Mouse (Mus musculus): Measurements from ENCODE around the gene Hspa2. TPM values are rescaled to one million over a fixed set of nuclear protein-coding genes. Genes with fewer than 3 reads are reported as not detected.

Gene Hspa2
- total and polyA plus RNA-seq, 2 experiments: 1.4 to 3.3 TPM

- H3K79me2 ChIP-seq (ENCODE audit: control insufficient read depth, insufficient read depth, low read length): peaks cover 8% of the 10 kb centered on the region; the same call in 1 of the 2 replicates
- H3K4me3 ChIP-seq (ENCODE audit: insufficient read depth, low read depth, low read length): no peak overlapping the region
- H3K36me3 ChIP-seq (ENCODE audit: control insufficient read depth, insufficient read depth, low read length): no peaks in the 10 kb centered on the region
- DNase-seq (ENCODE audit: extremely low read depth, low read depth, low spot score): no peak
- 65% methylated on average over 14 of the region's 14 CpGs for WGBS
- peaks cover 3% of the 10 kb centered on the region; the same call in 1 of the 2 replicates for H3K4me1 ChIP-seq (ENCODE audit: control insufficient read depth, insufficient read depth, low read length)
- H3K27me3 ChIP-seq (ENCODE audit: control insufficient read depth, insufficient read depth, low read length): no peaks in the 10 kb centered on the region
- H3K9ac ChIP-seq (ENCODE audit: low read depth, low read length): no peak overlapping the region
- no peak overlapping the region for H3K27ac ChIP-seq (replicated peaks; ENCODE audit: insufficient read depth, low read depth, low read length)
- TF ChIP-seq POLR2A (IDR thresholded peaks at IDR 0.05; ENCODE audit: extremely low read depth, insufficient read depth, low read length) (no peak), CTCF (IDR thresholded peaks at IDR 0.05; ENCODE audit: low read depth, low read length) (no peak)
Measured at GRCm38 (mm10) chr12:76367096-76367995, 36.6 kb upstream of the Hspa2 start.

GRCm38 (mm10) chr12:76368201-76368789, 35.7 kb upstream of the Hspa2 start:
- peaks cover 3% of the 10 kb centered on the region; the same call in 1 of the 2 replicates for H3K4me1 ChIP-seq (ENCODE audit: control insufficient read depth, insufficient read depth, low read length)
- no peaks in the 10 kb centered on the region for H3K36me3 ChIP-seq (ENCODE audit: control insufficient read depth, insufficient read depth, low read length)
- no peak for DNase-seq (ENCODE audit: extremely low read depth, low read depth, low spot score)
- peak overlapping the region; percentile 98; the same call in 1 of the 2 replicates for H3K4me3 ChIP-seq (ENCODE audit: insufficient read depth, low read depth, low read length)
- H3K27ac ChIP-seq (replicated peaks; ENCODE audit: insufficient read depth, low read depth, low read length): no peak overlapping the region
- 25% methylated on average over 9 of the region's 9 CpGs for WGBS
- no peaks in the 10 kb centered on the region for H3K27me3 ChIP-seq (ENCODE audit: control insufficient read depth, insufficient read depth, low read length)
- TF ChIP-seq CTCF (IDR thresholded peaks at IDR 0.05; ENCODE audit: low read depth, low read length) (no peak), POLR2A (IDR thresholded peaks at IDR 0.05; ENCODE audit: extremely low read depth, insufficient read depth, low read length) (no peak)
- peak overlapping the region; percentile 100 for H3K9ac ChIP-seq (ENCODE audit: low read depth, low read length)
- peaks cover 16% of the 10 kb centered on the region; the same call in 1 of the 2 replicates for H3K79me2 ChIP-seq (ENCODE audit: control insufficient read depth, insufficient read depth, low read length)

GRCm38 (mm10) chr12:76368790-76369205, 35.2 kb upstream of the Hspa2 start:
- peaks cover 3% of the 10 kb centered on the region; the same call in 1 of the 2 replicates for H3K4me1 ChIP-seq (ENCODE audit: control insufficient read depth, insufficient read depth, low read length)
- peak; percentile 31 for DNase-seq (ENCODE audit: extremely low read depth, low read depth, low spot score)

GRCm38 (mm10) chr12:76369206-76369977, 34.6 kb upstream of the Hspa2 start, which contains the start of gene Zbtb25:
Zbtb25 (minus strand) TSS chr12:76369602.
- WGBS: under 1% methylated on average over 76 of the region's 96 CpGs
- Histone ChIP-seq H3K9ac (ENCODE audit: low read depth, low read length) (peak within 1 kb of the TSS; percentile 100), H3K4me1 (ENCODE audit: control insufficient read depth, insufficient read depth, low read length) (peaks cover 3% of the 10 kb centered on the region; the same call in 1 of the 2 replicates), H3K27me3 (ENCODE audit: control insufficient read depth, insufficient read depth, low read length) (no peaks in the 10 kb centered on the region), H3K79me2 (ENCODE audit: control insufficient read depth, insufficient read depth, low read length) (peaks cover 21% of the 10 kb centered on the region; the same call in 1 of the 2 replicates), H3K4me3 (ENCODE audit: insufficient read depth, low read depth, low read length) (peak within 1 kb of the TSS; percentile 98), H3K27ac (replicated peaks; ENCODE audit: insufficient read depth, low read depth, low read length) (peak within 1 kb of the TSS; percentile 96), H3K36me3 (ENCODE audit: control insufficient read depth, insufficient read depth, low read length) (no peaks in the 10 kb centered on the region)
- peak; percentile 43 for DNase-seq (ENCODE audit: extremely low read depth, low read depth, low spot score)
- 0 out of 2 replicates have a peak, but pooled peaks have one; percentile 37 for TF ChIP-seq POLR2A (IDR thresholded peaks at IDR 0.05; ENCODE audit: extremely low read depth, insufficient read depth, low read length)
- TF ChIP-seq CTCF (IDR thresholded peaks at IDR 0.05; ENCODE audit: low read depth, low read length): no peak

More at GRCm38 (mm10) chr12:76368790-76369205, 35.2 kb upstream of the Hspa2 start:
- Histone ChIP-seq H3K36me3 (ENCODE audit: control insufficient read depth, insufficient read depth, low read length) (no peaks in the 10 kb centered on the region), H3K27ac (replicated peaks; ENCODE audit: insufficient read depth, low read depth, low read length) (peak overlapping the region; percentile 96), H3K9ac (ENCODE audit: low read depth, low read length) (peak overlapping the region; percentile 100), H3K4me3 (ENCODE audit: insufficient read depth, low read depth, low read length) (peak overlapping the region; percentile 98), H3K79me2 (ENCODE audit: control insufficient read depth, insufficient read depth, low read length) (peaks cover 16% of the 10 kb centered on the region; the same call in 1 of the 2 replicates), H3K27me3 (ENCODE audit: control insufficient read depth, insufficient read depth, low read length) (no peaks in the 10 kb centered on the region)
- WGBS: under 1% methylated on average over 26 of the region's 26 CpGs
- no peak for TF ChIP-seq CTCF (IDR thresholded peaks at IDR 0.05; ENCODE audit: low read depth, low read length)
- TF ChIP-seq POLR2A (IDR thresholded peaks at IDR 0.05; ENCODE audit: extremely low read depth, insufficient read depth, low read length): no peak

All from liver, adult 2 months (tissue).